Comparison of ENCODE assay signal across 8 mouse cellular contexts in genomic region chr1:74296477-74296876, GRCm38 (mm10). TPM values are rescaled to one million over a fixed set of nuclear protein-coding genes. Genes with fewer than 3 reads are reported as not detected.
DNase-seq lines count a peak whose midpoint lies in the region; ATAC-seq and TF ChIP-seq lines count a peak whose summit lies in the region.

No protein-coding gene starts in this region.

- intact Hi-C loops in heart, postnatal 25 days (cut with DNase I) = no loop called here

- no peaks in the 10 kb centered on the region for H3K9me3 ChIP-seq in heart, embryonic 16.5 days (replicated peaks; ENCODE audit: control insufficient read depth, low read length)
- H3K9me3 ChIP-seq in hindbrain, embryonic 12.5 days (replicated peaks) = no peaks in the 10 kb centered on the region

- no peak for TF ChIP-seq POLR2A in bone marrow macrophage, adult 2 months (IDR thresholded peaks at IDR 0.05; ENCODE audit: borderline replicate concordance, low read depth, low read length)

- DNase-seq in heart, postnatal 25 days (ENCODE audit: low spot score) = no peak
- DNase-seq in lung, postnatal 10 days = peak; percentile 38
- no peak for DNase-seq in left cerebral cortex, adult 9 months (ENCODE audit: low spot score in 2 of 2)
- DNase-seq in spleen, postnatal 36 days (ENCODE audit: low spot score in 2 of 2) = no peak
- DNase-seq in spleen, adult 18-20 months = no peak

- peak overlapping the region; percentile 39 for H3K4me3 ChIP-seq in heart, embryonic 16.5 days (ENCODE audit: low read length)
- peak overlapping the region; percentile 25; the same call in 1 of the 2 replicates for H3K4me3 ChIP-seq in bone marrow macrophage, adult 2 months (ENCODE audit: insufficient read depth, low read length)
- H3K4me3 ChIP-seq in hindbrain, embryonic 12.5 days = no peak overlapping the region

- H3K4me1 ChIP-seq in heart, embryonic 16.5 days (ENCODE audit: control insufficient read depth, insufficient read depth, low read length) = peaks cover 85% of the 10 kb centered on the region
- H3K4me1 ChIP-seq in bone marrow macrophage, adult 2 months (ENCODE audit: control insufficient read depth, insufficient read depth, low read length) = peaks cover 74% of the 10 kb centered on the region
- H3K4me1 ChIP-seq in hindbrain, embryonic 12.5 days = peaks cover 22% of the 10 kb centered on the region

- no peak for TF ChIP-seq CTCF in bone marrow macrophage, adult 2 months (IDR thresholded peaks at IDR 0.05; ENCODE audit: low read depth, low read length)

- H3K36me3 ChIP-seq in heart, embryonic 16.5 days (ENCODE audit: control insufficient read depth, insufficient read depth) = peaks cover 10% of the 10 kb centered on the region; the same call in 1 of the 2 replicates
- peaks cover 14% of the 10 kb centered on the region; the same call in 1 of the 2 replicates for H3K36me3 ChIP-seq in hindbrain, embryonic 12.5 days

- H3K27ac ChIP-seq in heart, embryonic 16.5 days (ENCODE audit: low read length) = peak overlapping the region; percentile 99
- H3K27ac ChIP-seq in bone marrow macrophage, adult 2 months (ENCODE audit: insufficient read depth, low read depth, low read length) = peak overlapping the region; percentile 88
- H3K27ac ChIP-seq in hindbrain, embryonic 12.5 days = peak overlapping the region; percentile 86

- no peak for ATAC-seq in heart, embryonic 16.5 days (replicated peaks; ENCODE audit: extremely low read depth, insufficient read depth, low FRiP score)
- ATAC-seq in hindbrain, embryonic 12.5 days (ENCODE audit: low FRiP score) = no peak

- WGBS in heart, embryonic 16.5 days = 22% methylated on average over 6 of the region's 6 CpGs
- 67% methylated on average over 6 of the region's 6 CpGs for WGBS in hindbrain, embryonic 12.5 days

- peak overlapping the region; percentile 69 for H3K9ac ChIP-seq in heart, embryonic 16.5 days (ENCODE audit: low read length)
- 0 out of 2 replicates have a peak overlapping the region, but pooled peaks have one; percentile 54 for H3K9ac ChIP-seq in hindbrain, embryonic 12.5 days

- H3K4me2 ChIP-seq in heart, embryonic 16.5 days (ENCODE audit: low read depth, low read length) = peak overlapping the region; percentile 67
- no peak overlapping the region for H3K4me2 ChIP-seq in hindbrain, embryonic 12.5 days (replicated peaks)

- no peaks in the 10 kb centered on the region for H3K27me3 ChIP-seq in heart, embryonic 16.5 days (ENCODE audit: control insufficient read depth, insufficient read depth, low read length)
- H3K27me3 ChIP-seq in hindbrain, embryonic 12.5 days = no peaks in the 10 kb centered on the region

RNA-seq across cellular contexts. Expression of gene Tmbim1, which starts 8.9 kb away (rescaled TPM):
- polyA plus RNA-seq in heart, embryonic 16.5 days (2015; fragmentation: Nextera tagmentation; extraction: Ambion mirVana) = 51.2 and 51.4 TPM in 2 replicates
- total RNA-seq in heart, postnatal 25 days (2021) = 10 to 100 TPM; 38.4 to 41.5 TPM
- polyA plus RNA-seq in bone marrow macrophage, adult 2 months (2012; ENCODE audit: insufficient read depth, insufficient read length, missing spikeins) = 73.6 and 74.7 TPM in 2 replicates
- polyA plus RNA-seq in hindbrain, embryonic 12.5 days (2016; fragmentation: Nextera tagmentation; extraction: Ambion mirVana) = 11.7 and 13.4 TPM in 2 replicates

RNA-seq across cellular contexts. Expression of gene Pnkd, which starts 11.7 kb away (rescaled TPM):
- polyA plus RNA-seq in heart, embryonic 16.5 days (2015; fragmentation: Nextera tagmentation; extraction: Ambion mirVana) = 314 and 324 TPM in 2 replicates
- total RNA-seq in heart, postnatal 25 days (2021) = 100 to 1,000 TPM; 160 to 161 TPM
- 37.6 and 37.8 TPM in 2 replicates for polyA plus RNA-seq in bone marrow macrophage, adult 2 months (2012; ENCODE audit: insufficient read depth, insufficient read length, missing spikeins)
- 94.0 and 97.8 TPM in 2 replicates for polyA plus RNA-seq in hindbrain, embryonic 12.5 days (2016; fragmentation: Nextera tagmentation; extraction: Ambion mirVana)

RNA-seq across cellular contexts. Expression of gene Aamp, which starts 11.9 kb away (rescaled TPM):
- polyA plus RNA-seq in heart, embryonic 16.5 days (2015; fragmentation: Nextera tagmentation; extraction: Ambion mirVana) = 214 and 223 TPM in 2 replicates
- total RNA-seq in heart, postnatal 25 days (2021) = 10 to 100 TPM; 87.5 to 94.8 TPM
- polyA plus RNA-seq in bone marrow macrophage, adult 2 months (2012; ENCODE audit: insufficient read depth, insufficient read length, missing spikeins) = 104 and 124 TPM in 2 replicates
- 180 and 183 TPM in 2 replicates for polyA plus RNA-seq in hindbrain, embryonic 12.5 days (2016; fragmentation: Nextera tagmentation; extraction: Ambion mirVana)

RNA-seq across cellular contexts. Expression of gene Gpbar1, which starts 18.1 kb away (rescaled TPM):
- 0.22 and 0.30 TPM in 2 replicates for polyA plus RNA-seq in heart, embryonic 16.5 days (2015; fragmentation: Nextera tagmentation; extraction: Ambion mirVana)
- total RNA-seq in heart, postnatal 25 days (2021) = not detected
- polyA plus RNA-seq in bone marrow macrophage, adult 2 months (2012; ENCODE audit: insufficient read depth, insufficient read length, missing spikeins) = not detected in 2 replicates
- polyA plus RNA-seq in hindbrain, embryonic 12.5 days (2016; fragmentation: Nextera tagmentation; extraction: Ambion mirVana) = 0.19 TPM in 1 of 2 replicates, not detected in the other
